In genomic region chr2:102463587-102464341, GRCm38 (mm10) we compare ENCODE assay signal across 9 mouse cellular contexts. TPM values are rescaled to one million over a fixed set of nuclear protein-coding genes. Genes with fewer than 3 reads are reported as not detected.
DNase-seq lines count a peak whose midpoint lies in the region; ATAC-seq and TF ChIP-seq lines count a peak whose summit lies in the region.
"Had no signal": no experiment of that assay in that cellular context is flagged by ENCODE, and none has a peak within 500 bp of the region (broad histone marks: within the 10 kb centered on the region; RNA-seq: fewer than 3 reads in every experiment).

No protein-coding gene starts in this region.

- H3K36me3 ChIP-seq in kidney, embryonic 15.5 days, result no peaks in the 10 kb centered on the region
- H3K36me3 ChIP-seq in forebrain, embryonic 16.5 days (ENCODE audit: control insufficient read depth, insufficient read depth), result no peaks in the 10 kb centered on the region
- H3K36me3 ChIP-seq in hindbrain, embryonic 13.5 days, result no peaks in the 10 kb centered on the region
- H3K36me3 ChIP-seq in lung, postnatal 0 days (ENCODE audit: insufficient read depth, low read length), result no peaks in the 10 kb centered on the region
- H3K36me3 ChIP-seq: limb, embryonic 12.5 days had no signal

- WGBS in kidney, embryonic 15.5 days, result 22% methylated on average over 12 of the region's 12 CpGs
- 33% methylated on average over 12 of the region's 12 CpGs for WGBS in forebrain, embryonic 16.5 days
- WGBS in hindbrain, embryonic 13.5 days, result 41% methylated on average over 12 of the region's 12 CpGs
- 30% methylated on average over 12 of the region's 12 CpGs for WGBS in lung, postnatal 0 days

- peak; percentile 74 for ATAC-seq in kidney, embryonic 15.5 days (replicated peaks; ENCODE audit: low FRiP score)
- ATAC-seq in forebrain, embryonic 16.5 days, result peak; percentile 85
- peak; percentile 75 for ATAC-seq in hindbrain, embryonic 13.5 days (ENCODE audit: low FRiP score)
- peak; percentile 69 for ATAC-seq in lung, postnatal 0 days

- no peak for TF ChIP-seq EP300 in lung, postnatal 0 days (IDR thresholded peaks at IDR 0.05)

- no peak overlapping the region for H3K9ac ChIP-seq in kidney, embryonic 15.5 days
- no peak overlapping the region for H3K9ac ChIP-seq in forebrain, embryonic 16.5 days (replicated peaks; ENCODE audit: low read depth, low read length)
- 0 out of 2 replicates have a peak overlapping the region, but pooled peaks have one; percentile 5 for H3K9ac ChIP-seq in hindbrain, embryonic 13.5 days
- H3K9ac ChIP-seq in lung, postnatal 0 days (replicated peaks; ENCODE audit: low read depth), result no peak overlapping the region
- H3K9ac ChIP-seq: limb, embryonic 12.5 days had no signal

- H3K27me3 ChIP-seq in kidney, embryonic 15.5 days, result peaks cover 10% of the 10 kb centered on the region
- H3K27me3 ChIP-seq in forebrain, embryonic 16.5 days (replicated peaks; ENCODE audit: control insufficient read depth, insufficient read depth, low read length), result no peaks in the 10 kb centered on the region
- H3K27me3 ChIP-seq in hindbrain, embryonic 13.5 days, result no peaks in the 10 kb centered on the region
- no peaks in the 10 kb centered on the region for H3K27me3 ChIP-seq in lung, postnatal 0 days (replicated peaks; ENCODE audit: insufficient read depth, low read length)
- H3K27me3 ChIP-seq: limb, embryonic 12.5 days had no signal

- peak overlapping the region; percentile 5; the same call in 1 of the 2 replicates for H3K4me2 ChIP-seq in kidney, embryonic 15.5 days
- no peak overlapping the region for H3K4me2 ChIP-seq in forebrain, embryonic 16.5 days (ENCODE audit: low read length)
- no peak overlapping the region for H3K4me2 ChIP-seq in hindbrain, embryonic 13.5 days
- H3K4me2 ChIP-seq in lung, postnatal 0 days (replicated peaks; ENCODE audit: low read depth, low read length), result no peak overlapping the region; the same call in 1 of the 2 replicates
- H3K4me2 ChIP-seq: limb, embryonic 12.5 days had no signal

- DNase-seq in kidney, adult 8-10 months, result no peak
- peak; percentile 65 for DNase-seq in lung, postnatal 0 days (ENCODE audit: low spot score)
- DNase-seq in right cerebral cortex, postnatal 14 days, result peak; percentile 43
- no peak for DNase-seq in embryo, embryonic 10.5 days (ENCODE audit: low spot score)
- DNase-seq in thymus, adult 18-20 months, result no peak

- no peak overlapping the region for H3K4me3 ChIP-seq in kidney, embryonic 15.5 days (replicated peaks)
- no peak overlapping the region for H3K4me3 ChIP-seq in forebrain, embryonic 16.5 days (replicated peaks; ENCODE audit: low read length)
- H3K4me3 ChIP-seq in hindbrain, embryonic 13.5 days, result no peak overlapping the region
- no peak overlapping the region for H3K4me3 ChIP-seq in lung, postnatal 0 days (ENCODE audit: low read depth, low read length)
- H3K4me3 ChIP-seq: limb, embryonic 12.5 days had no signal

- no peaks in the 10 kb centered on the region for H3K9me3 ChIP-seq in kidney, embryonic 15.5 days (replicated peaks)
- no peaks in the 10 kb centered on the region for H3K9me3 ChIP-seq in forebrain, embryonic 16.5 days (ENCODE audit: control insufficient read depth, low read length)
- H3K9me3 ChIP-seq in hindbrain, embryonic 13.5 days, result no peaks in the 10 kb centered on the region
- no peaks in the 10 kb centered on the region for H3K9me3 ChIP-seq in lung, postnatal 0 days (ENCODE audit: low read length)
- H3K9me3 ChIP-seq: limb, embryonic 12.5 days had no signal

- H3K4me1 ChIP-seq in kidney, embryonic 15.5 days, result peaks cover 6% of the 10 kb centered on the region; the same call in 1 of the 2 replicates
- peaks cover 10% of the 10 kb centered on the region for H3K4me1 ChIP-seq in forebrain, embryonic 16.5 days (replicated peaks; ENCODE audit: control insufficient read depth, insufficient read depth, low read length)
- H3K4me1 ChIP-seq in hindbrain, embryonic 13.5 days (replicated peaks), result peaks cover 11% of the 10 kb centered on the region; the same call in 1 of the 2 replicates
- H3K4me1 ChIP-seq in lung, postnatal 0 days (ENCODE audit: insufficient read depth, low read depth, low read length), result no peaks in the 10 kb centered on the region
- H3K4me1 ChIP-seq: limb, embryonic 12.5 days had no signal

- no peak for TF ChIP-seq CTCF in lung, postnatal 0 days (IDR thresholded peaks at IDR 0.05)

- peak overlapping the region; percentile 57 for H3K27ac ChIP-seq in kidney, embryonic 15.5 days
- H3K27ac ChIP-seq in forebrain, embryonic 16.5 days (ENCODE audit: low read length), result peak overlapping the region; percentile 59
- H3K27ac ChIP-seq in hindbrain, embryonic 13.5 days, result peak overlapping the region; percentile 66
- peak overlapping the region; percentile 33; the same call in 1 of the 2 replicates for H3K27ac ChIP-seq in lung, postnatal 0 days (ENCODE audit: low read length)
- H3K27ac ChIP-seq: limb, embryonic 12.5 days had no signal

RNA-seq across cellular contexts. Expression of gene Fjx1, which starts 11.5 kb away (rescaled TPM):
- 11.1 and 11.3 TPM in 2 replicates for polyA plus RNA-seq in kidney, embryonic 15.5 days (2015; fragmentation: Nextera tagmentation; extraction: Ambion mirVana)
- 26.5 and 29.9 TPM in 2 replicates for polyA plus RNA-seq in forebrain, embryonic 16.5 days (2015; fragmentation: Nextera tagmentation; extraction: Ambion mirVana)
- 28.9 and 32.9 TPM in 2 replicates for polyA plus RNA-seq in hindbrain, embryonic 13.5 days (2015; fragmentation: Nextera tagmentation; extraction: Ambion mirVana)
- polyA plus RNA-seq in lung, postnatal 0 days (2015; fragmentation: Nextera tagmentation; extraction: Ambion mirVana), result 7.3 and 7.8 TPM in 2 replicates

RNA-seq across cellular contexts. Expression of gene Trim44, which starts 56.1 kb away (rescaled TPM):
- polyA plus RNA-seq in kidney, embryonic 15.5 days (2015; fragmentation: Nextera tagmentation; extraction: Ambion mirVana), result 27.3 and 29.0 TPM in 2 replicates
- 43.7 and 48.2 TPM in 2 replicates for polyA plus RNA-seq in forebrain, embryonic 16.5 days (2015; fragmentation: Nextera tagmentation; extraction: Ambion mirVana)
- 44.2 and 47.7 TPM in 2 replicates for polyA plus RNA-seq in hindbrain, embryonic 13.5 days (2015; fragmentation: Nextera tagmentation; extraction: Ambion mirVana)
- 12.7 and 17.3 TPM in 2 replicates for polyA plus RNA-seq in lung, postnatal 0 days (2015; fragmentation: Nextera tagmentation; extraction: Ambion mirVana)

Comparison
In these comparisons a context has a peak if more than half of its experiments do, and no peak if none do; other contexts are left out.
1. DNase-seq: peak in lung, postnatal 0 days (single experiment) and right cerebral cortex, postnatal 14 days (single experiment); none in kidney, adult 8-10 months (0 of 2), embryo, embryonic 10.5 days (single experiment) and thymus, adult 18-20 months (0 of 2).
2. Peak in every context shown above with its lines, with median percentiles within 50 percentile points of each other: ATAC-seq and H3K27ac ChIP-seq.